Mouse (Mus musculus) liver, embryonic 16.5 days (tissue): ENCODE measurements at regions not wholly inside any gene's neighbourhood (a gene's known extent, or its start where the extent isn't known, plus 50 kb on each side); places are given as distances from the start of the nearest gene placed in this dataset.

ENCODE experiments used
- ATAC-seq: fragments of 200-750 bp; cut with Nextera tagmentation; 2 replicates; pipeline ENCODE4 v1.8.0; 2017; ENCODE audit warnings: low read depth, mild to moderate bottlenecking, moderate number of reproducible peaks, moderate library complexity
- H3K27ac ChIP-seq: fragments of 300-500 bp; sonication (generic); 2 replicates; pipeline ENCODE4 v1.5.1; 2014; ENCODE audit warnings: mild to moderate bottlenecking, low read length
- H3K27me3 ChIP-seq: fragments of 300-500 bp; sonication (generic); 2 replicates; pipeline ENCODE4 v1.6.1; 2014; ENCODE audit warnings: low read depth, low read length, mixed read lengths; ENCODE audit not compliant: control insufficient read depth, insufficient read depth
- H3K36me3 ChIP-seq: fragments of 300-500 bp; sonication (generic); 2 replicates; pipeline ENCODE4 v1.6.1; 2014; ENCODE audit warnings: mild to moderate bottlenecking; ENCODE audit not compliant: control insufficient read depth, insufficient read depth
- H3K4me1 ChIP-seq: fragments of 300-500 bp; sonication (generic); 2 replicates; pipeline ENCODE4 v1.6.1; 2014; ENCODE audit warnings: low read depth, low read length, mixed read lengths; ENCODE audit not compliant: control insufficient read depth
- H3K4me2 ChIP-seq: fragments of 300-500 bp; sonication (generic); 2 replicates; pipeline ENCODE4 v1.6.1; 2014; ENCODE audit warnings: low read depth, low read length, mixed read lengths
- H3K4me3 ChIP-seq: fragments of 300-500 bp; sonication (generic); 2 replicates; pipeline ENCODE4 v1.5.1; 2014; ENCODE audit warnings: low read depth, mild to moderate bottlenecking, low read length
- H3K9ac ChIP-seq: fragments of 300-500 bp; sonication (generic); 2 replicates; pipeline ENCODE4 v1.6.1; 2014; ENCODE audit warnings: low read depth, low read length
- H3K9me3 ChIP-seq: fragments of 300-500 bp; sonication (generic); replicated peaks from 2 replicates; pipeline ENCODE4 v1.6.1; 2016; ENCODE audit warnings: low read length; ENCODE audit not compliant: control insufficient read depth
- WGBS: fragments of 180-500 bp; shearing (Covaris S2); extraction: QIAGEN DNeasy Blood & Tissue Kit; methylation state at CpG from one replicate; pipeline ENCODE4 v1.1.7; 2014; ENCODE audit not compliant: insufficient replicate concordance; 5-methylcytosine and 5-hydroxymethylcytosine counted together

- H3K9ac ChIP-seq, result no peak overlapping the region
- ATAC-seq, result no peak
- no peaks in the 10 kb centered on the region for H3K36me3 ChIP-seq
- peaks cover 4% of the 10 kb centered on the region; the same call in 1 of the 2 replicates for H3K4me1 ChIP-seq
- no peak overlapping the region for H3K4me3 ChIP-seq
- 44% methylated on average over 6 of the region's 6 CpGs for WGBS
- no peaks in the 10 kb centered on the region for H3K27me3 ChIP-seq
- no peak overlapping the region for H3K27ac ChIP-seq
- no peak overlapping the region for H3K4me2 ChIP-seq
- H3K9me3 ChIP-seq, result no peaks in the 10 kb centered on the region
Observed at GRCm38 (mm10) chr6:145300266-145300858, 50.3 kb upstream of the Kras start.
